Comparison of ENCODE assay signal across 8 mouse cellular contexts in genomic region chr6:48048426-48049272, GRCm38 (mm10). TPM values are rescaled to one million over a fixed set of nuclear protein-coding genes. Genes with fewer than 3 reads are reported as not detected.
DNase-seq lines count a peak whose midpoint lies in the region; ATAC-seq and TF ChIP-seq lines count a peak whose summit lies in the region.

Zfp777 (minus strand) TSS chr6:48048911.

- peak within 1 kb of the TSS; percentile 82 for H3K9ac ChIP-seq in CH12.LX (ENCODE audit: insufficient read depth, low read depth)
- H3K9ac ChIP-seq in forebrain, embryonic 11.5 days (ENCODE audit: low read length), result peak within 1 kb of the TSS; percentile 79
- H3K9ac ChIP-seq in heart, embryonic 16.5 days (ENCODE audit: low read length), result peak within 1 kb of the TSS; percentile 85
- peak within 1 kb of the TSS; percentile 87 for H3K9ac ChIP-seq in liver, postnatal 0 days (replicated peaks)
- H3K9ac ChIP-seq in neural tube, embryonic 14.5 days (replicated peaks; ENCODE audit: low read depth, low read length), result peak within 1 kb of the TSS; percentile 88

- DNase-seq in CH12.LX (ENCODE audit: extremely low read depth), result peak; percentile 71
- peak; percentile 58 for DNase-seq in c-Kit-positive CD71-positive TER-119-negative erythroid progenitor cells, embryonic 14.5 days (ENCODE audit: low read depth)
- peak; percentile 89 for DNase-seq in forebrain, embryonic 11.5 days (ENCODE audit: low spot score)
- peak; percentile 87 to 88 for DNase-seq in kidney, postnatal 36 days
- peak; percentile 84 for DNase-seq in liver, postnatal 0 days
- peak; percentile 82 for DNase-seq in testis, postnatal 10 days (ENCODE audit: low spot score)

- WGBS in forebrain, embryonic 11.5 days, result under 1% methylated on average over 73 of the region's 82 CpGs
- 2% methylated on average over 71 of the region's 82 CpGs for WGBS in heart, embryonic 16.5 days
- under 1% methylated on average over 82 of the region's 82 CpGs for WGBS in liver, postnatal 0 days (ENCODE audit: insufficient replicate concordance)
- WGBS in neural tube, embryonic 14.5 days, result under 1% methylated on average over 76 of the region's 82 CpGs

- no peak for TF ChIP-seq RAD21 in CH12.LX (IDR thresholded peaks at IDR 0.05; ENCODE audit: low read depth, low read length)

- no peaks in the 10 kb centered on the region for H3K9me3 ChIP-seq in CH12.LX (replicated peaks; ENCODE audit: low read length)
- H3K9me3 ChIP-seq in forebrain, embryonic 11.5 days (ENCODE audit: control insufficient read depth, low read length), result no peaks in the 10 kb centered on the region
- no peaks in the 10 kb centered on the region for H3K9me3 ChIP-seq in heart, embryonic 16.5 days (replicated peaks; ENCODE audit: control insufficient read depth, low read length)
- H3K9me3 ChIP-seq in liver, postnatal 0 days (ENCODE audit: low read length), result no peaks in the 10 kb centered on the region
- no peaks in the 10 kb centered on the region for H3K9me3 ChIP-seq in neural tube, embryonic 14.5 days (ENCODE audit: control insufficient read depth, low read length)

- peaks cover 2% of the 10 kb centered on the region for H3K27me3 ChIP-seq in CH12.LX (replicated peaks)
- H3K27me3 ChIP-seq in forebrain, embryonic 11.5 days (ENCODE audit: control insufficient read depth, insufficient read depth, low read length), result no peaks in the 10 kb centered on the region
- peaks cover 7% of the 10 kb centered on the region for H3K27me3 ChIP-seq in heart, embryonic 16.5 days (ENCODE audit: control insufficient read depth, insufficient read depth, low read length)
- H3K27me3 ChIP-seq in liver, postnatal 0 days (ENCODE audit: insufficient read depth, low read length), result no peaks in the 10 kb centered on the region
- no peaks in the 10 kb centered on the region for H3K27me3 ChIP-seq in neural tube, embryonic 14.5 days (ENCODE audit: control insufficient read depth, insufficient read depth, low read length)

- in situ Hi-C loops in CH12.LX (cut with MboI; ENCODE audit: low pct_ligation_motif_present, low pct_unique_long_range_greater_than_20kb, low sequenced_read_pairs), result no loop called here

- TF ChIP-seq EP300 in CH12.LX (IDR thresholded peaks at IDR 0.05; ENCODE audit: low read length), result no peak
- TF ChIP-seq EP300 in liver, postnatal 0 days (IDR thresholded peaks at IDR 0.05; ENCODE audit: low read depth), result no peak

- dilution Hi-C loops in CH12.LX (cut with MboI; ENCODE audit: extremely low pct_ligation_motif_present, extremely low pct_unique_long_range_greater_than_20kb, low sequenced_read_pairs), result no loop called here

- TF ChIP-seq POLR2A in CH12.LX (IDR thresholded peaks at IDR 0.05; ENCODE audit: low read depth, low read length), result peak; percentile 64

- H3K36me3 ChIP-seq in CH12.LX (replicated peaks in 1 of 2; ENCODE audit: control insufficient read depth in 1 of 2, insufficient read depth in 1 of 2, low read length in 1 of 2), result peaks cover 10 to 15% of the 10 kb centered on the region in 2 experiments
- no peaks in the 10 kb centered on the region; the same call in 1 of the 2 replicates for H3K36me3 ChIP-seq in forebrain, embryonic 11.5 days (ENCODE audit: control insufficient read depth, insufficient read depth, low read length)
- peaks cover 7% of the 10 kb centered on the region for H3K36me3 ChIP-seq in heart, embryonic 16.5 days (ENCODE audit: control insufficient read depth, insufficient read depth)
- peaks cover 9% of the 10 kb centered on the region; the same call in 1 of the 2 replicates for H3K36me3 ChIP-seq in liver, postnatal 0 days (replicated peaks; ENCODE audit: insufficient read depth, low read length)
- H3K36me3 ChIP-seq in neural tube, embryonic 14.5 days (ENCODE audit: control insufficient read depth, insufficient read depth, low read length), result peaks cover 6% of the 10 kb centered on the region

- H3K4me3 ChIP-seq in CH12.LX (replicated peaks in 1 of 3; ENCODE audit: low read depth in 2 of 3, low read length in 2 of 3, poor library complexity in 1 of 3), result peak within 1 kb of the TSS; percentile 45 to 90 (median 78)
- peak within 1 kb of the TSS; percentile 92 for H3K4me3 ChIP-seq in forebrain, embryonic 11.5 days (ENCODE audit: low read depth, low read length)
- peak within 1 kb of the TSS; percentile 85 for H3K4me3 ChIP-seq in heart, embryonic 16.5 days (ENCODE audit: low read length)
- H3K4me3 ChIP-seq in liver, postnatal 0 days (ENCODE audit: low read depth, low read length), result peak within 1 kb of the TSS; percentile 66
- H3K4me3 ChIP-seq in neural tube, embryonic 14.5 days (ENCODE audit: low read depth, low read length), result peak within 1 kb of the TSS; percentile 79

- peak in 1 of 2 experiments; percentile 62; a peak in 2 of 4 replicates for TF ChIP-seq CTCF in CH12.LX (conservative IDR thresholded peaks at IDR 0.05 in 1 of 2, IDR thresholded peaks at IDR 0.05 in 1 of 2; ENCODE audit: low read depth in 2 of 2, low read length in 2 of 2)
- TF ChIP-seq CTCF in liver, postnatal 0 days (IDR thresholded peaks at IDR 0.05; ENCODE audit: low read depth), result peak; percentile 58

- peaks cover 6 to 43% of the 10 kb centered on the region in 2 experiments for H3K4me1 ChIP-seq in CH12.LX (ENCODE audit: control insufficient read depth in 1 of 2, insufficient read depth in 2 of 2)
- H3K4me1 ChIP-seq in forebrain, embryonic 11.5 days (replicated peaks; ENCODE audit: control insufficient read depth, insufficient read depth, low read length), result 0 out of 2 replicates have a peak, but pooled peaks cover 2% of the 10 kb centered on the region
- H3K4me1 ChIP-seq in heart, embryonic 16.5 days (ENCODE audit: control insufficient read depth, insufficient read depth, low read length), result peaks cover 5% of the 10 kb centered on the region
- H3K4me1 ChIP-seq in liver, postnatal 0 days (ENCODE audit: insufficient read depth), result peaks cover 10% of the 10 kb centered on the region
- 0 out of 2 replicates have a peak, but pooled peaks cover 3% of the 10 kb centered on the region for H3K4me1 ChIP-seq in neural tube, embryonic 14.5 days (ENCODE audit: control insufficient read depth, insufficient read depth, low read length)

- peak within 1 kb of the TSS; percentile 80 for H3K4me2 ChIP-seq in CH12.LX (ENCODE audit: insufficient read depth, low read depth, poor library complexity, severe bottlenecking)
- H3K4me2 ChIP-seq in forebrain, embryonic 11.5 days (ENCODE audit: low read depth, low read length, severe bottlenecking), result peak within 1 kb of the TSS; percentile 83
- peak within 1 kb of the TSS; percentile 90 for H3K4me2 ChIP-seq in heart, embryonic 16.5 days (ENCODE audit: low read depth, low read length)
- H3K4me2 ChIP-seq in liver, postnatal 0 days (ENCODE audit: low read depth, low read length), result peak within 1 kb of the TSS; percentile 87
- peak within 1 kb of the TSS; percentile 67 for H3K4me2 ChIP-seq in neural tube, embryonic 14.5 days (ENCODE audit: low read depth, low read length)

- peak within 1 kb of the TSS; percentile 34 for H3K27ac ChIP-seq in CH12.LX (ENCODE audit: insufficient read depth, low read depth)
- H3K27ac ChIP-seq in forebrain, embryonic 11.5 days (ENCODE audit: low read depth, low read length), result peak within 1 kb of the TSS; percentile 84
- H3K27ac ChIP-seq in heart, embryonic 16.5 days (ENCODE audit: low read length), result peak within 1 kb of the TSS; percentile 79
- peak within 1 kb of the TSS; percentile 89 for H3K27ac ChIP-seq in liver, postnatal 0 days (ENCODE audit: low read depth)
- peak within 1 kb of the TSS; percentile 88 for H3K27ac ChIP-seq in neural tube, embryonic 14.5 days (ENCODE audit: low read depth, low read length)

- H3K79me2 ChIP-seq in CH12.LX (replicated peaks; ENCODE audit: control insufficient read depth, extremely low read depth, insufficient read depth, poor library complexity, severe bottlenecking), result peaks cover 3% of the 10 kb centered on the region

- ATAC-seq in forebrain, embryonic 11.5 days (replicated peaks; ENCODE audit: low FRiP score), result peak; percentile 87
- ATAC-seq in heart, embryonic 16.5 days (replicated peaks; ENCODE audit: extremely low read depth, insufficient read depth, low FRiP score), result peak; percentile 91
- ATAC-seq in liver, postnatal 0 days, result peak; percentile 88
- peak; percentile 92 for ATAC-seq in neural tube, embryonic 14.5 days (ENCODE audit: low read depth)

TF ChIP-seq in CH12.LX, 34 proteins besides CTCF, POLR2A, EP300 and RAD21 (continues in another document):
- TF ChIP-seq ELF1 (IDR thresholded peaks at IDR 0.05; ENCODE audit: low read depth, low read length) (peak; percentile 46), GABPA (IDR thresholded peaks at IDR 0.05; ENCODE audit: insufficient replicate concordance, low read depth, low read length) (no peak; the same call in 1 of the 2 replicates), KAT2A (IDR thresholded peaks at IDR 0.05; ENCODE audit: insufficient replicate concordance, low read length) (0 out of 2 replicates have a peak, but pooled peaks have one; percentile 58), SIN3A (IDR thresholded peaks at IDR 0.05; ENCODE audit: low read length) (no peak), NELFE (IDR thresholded peaks at IDR 0.05; ENCODE audit: low read depth, low read length) (peak; percentile 65), JUND (conservative IDR thresholded peaks at IDR 0.05; ENCODE audit: low read depth, low read length) (no peak), BHLHE40 (IDR thresholded peaks at IDR 0.05; ENCODE audit: low read depth, low read length) (no peak), ETS1 (conservative IDR thresholded peaks at IDR 0.05; ENCODE audit: low read depth, low read length) (no peak), USF1 (IDR thresholded peaks at IDR 0.05; ENCODE audit: low read depth, low read length) (no peak), MYC (IDR thresholded peaks at IDR 0.05; ENCODE audit: low read depth, low read length) (no peak), USF2 (conservative IDR thresholded peaks at IDR 0.05; ENCODE audit: low read depth, low read length) (no peak), TBP (conservative IDR thresholded peaks at IDR 0.05; ENCODE audit: low read depth, low read length) (peak; percentile 49; the same call in 1 of the 2 replicates), IRF4 (IDR thresholded peaks at IDR 0.05; ENCODE audit: low read depth, low read length) (peak; percentile 34; the same call in 1 of the 2 replicates), ZMIZ1 (IDR thresholded peaks at IDR 0.05; ENCODE audit: low read depth, low read length) (no peak), JUN (IDR thresholded peaks at IDR 0.05; ENCODE audit: insufficient read depth, low read depth, low read length) (no peak), TCF12 (IDR thresholded peaks at IDR 0.05; ENCODE audit: low read depth, low read length) (peak; percentile 73)

RNA-seq across cellular contexts. Expression of gene Zfp777, which starts in this region (rescaled TPM):
- total RNA-seq in CH12.LX (2012; rRNA removed), result 10.9 and 16.5 TPM in 2 replicates
- total RNA-seq in CH12.LX (2014; rRNA removed), result 5.3 and 7.1 TPM in 2 replicates
- 13.6 and 15.4 TPM in 2 replicates for polyA plus RNA-seq in CH12.LX (2012; ENCODE audit: insufficient read length, low read depth)
- polyA plus RNA-seq in forebrain, embryonic 11.5 days (2014; fragmentation: Nextera tagmentation; extraction: Ambion mirVana), result 10.8 and 12.3 TPM in 2 replicates
- polyA plus RNA-seq in heart, embryonic 16.5 days (2015; fragmentation: Nextera tagmentation; extraction: Ambion mirVana), result 2.6 and 2.7 TPM in 2 replicates
- polyA plus RNA-seq in liver, postnatal 0 days (2015; fragmentation: Nextera tagmentation; extraction: Ambion mirVana), result 1.7 and 2.2 TPM in 2 replicates
- 12.1 and 12.4 TPM in 2 replicates for polyA plus RNA-seq in neural tube, embryonic 14.5 days (2014; fragmentation: Nextera tagmentation; extraction: Ambion mirVana)

Comparison
In these comparisons a context has a peak if more than half of its experiments do, and no peak if none do; other contexts are left out.
1. Peak in every context shown above with its lines: DNase-seq, ATAC-seq, H3K4me3 ChIP-seq and H3K27ac ChIP-seq.
2. H3K27ac ChIP-seq: peak in every context shown above with its lines; median percentile 89 in liver, postnatal 0 days; 88 in neural tube, embryonic 14.5 days; 84 in forebrain, embryonic 11.5 days; 79 in heart, embryonic 16.5 days; 34 in CH12.LX.